Mouse (Mus musculus): ENCODE results near the gene Flt3l. TPM values are rescaled to one million over a fixed set of nuclear protein-coding genes. Genes with fewer than 3 reads are reported as not detected.
"Not testable (repeated sequence)": the region's sequence is repeated elsewhere in the genome, so short reads cannot be mapped to it uniquely, and the experiment has no call there.

The Flt3l gene
- 15.7 and 18.9 TPM in 2 replicates for total RNA-seq (2017)

DNA sequence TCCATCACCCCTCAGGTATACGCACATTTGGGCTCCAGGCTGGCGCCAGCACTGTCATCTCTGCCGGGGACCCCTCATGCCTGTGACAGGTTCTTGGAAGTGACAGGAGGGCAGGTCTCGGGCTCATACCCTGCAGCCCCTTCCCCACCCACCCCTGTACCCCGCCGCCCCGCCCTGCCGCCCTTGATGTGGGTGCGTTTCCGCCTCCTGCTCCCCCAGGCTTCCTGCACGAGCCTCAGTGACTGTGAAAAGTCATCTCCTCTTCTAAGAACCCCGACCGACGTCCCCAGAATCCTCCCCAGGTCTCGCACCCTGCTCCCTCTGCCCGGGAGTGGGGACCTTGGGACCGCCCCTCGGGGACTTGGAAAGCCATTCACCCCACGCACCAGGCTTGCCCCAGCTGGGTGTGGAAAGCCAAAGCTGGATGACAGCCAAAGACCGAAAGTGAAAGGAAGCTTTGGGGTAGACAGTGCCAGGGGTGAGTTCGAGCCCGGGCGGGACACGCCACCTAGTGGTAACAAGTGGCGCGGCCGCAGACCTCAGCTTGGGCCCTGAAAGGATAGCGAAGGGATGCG, at the start of gene Flt3l, which contains the start of gene Gm45713:
Gene Flt3l, minus strand, starts transcription at position 440 of the 575 bp plus-strand sequence.
Gene Gm45713, minus strand, starts transcription at position 239 of the 575 bp plus-strand sequence.
- peak; percentile 68 to 74 for ATAC-seq (replicated peaks in 1 of 2; ENCODE audit: insufficient read depth in 1 of 2, low FRiP score in 2 of 2, low TSS enrichment in 1 of 2, low read depth in 1 of 2, poor library complexity in 2 of 2, severe bottlenecking in 2 of 2)

DNA sequence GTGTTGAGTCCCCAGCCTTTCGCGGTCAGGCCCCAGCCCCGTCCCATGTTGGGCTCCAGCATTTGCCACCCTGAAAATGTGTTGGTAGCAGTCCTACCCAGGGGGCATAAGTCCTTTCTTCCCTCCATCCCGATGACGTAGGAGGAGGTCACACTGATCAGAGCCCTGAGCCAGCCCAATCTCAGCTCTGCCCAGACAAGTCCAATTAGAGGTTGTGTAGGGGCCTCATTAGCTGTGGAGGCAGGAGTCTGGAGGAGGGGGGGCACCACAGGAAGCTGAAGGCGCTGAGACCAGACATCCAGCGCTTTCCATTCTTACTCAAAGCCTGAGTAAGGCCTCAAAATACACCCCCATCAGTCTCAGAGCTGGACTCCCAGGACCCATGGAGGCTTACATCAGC, 49.7 kb upstream of the Flt3l start:
- no peak for ATAC-seq (replicated peaks in 1 of 2; ENCODE audit: insufficient read depth in 1 of 2, low FRiP score in 2 of 2, low TSS enrichment in 1 of 2, low read depth in 1 of 2, poor library complexity in 2 of 2, severe bottlenecking in 2 of 2)

DNA sequence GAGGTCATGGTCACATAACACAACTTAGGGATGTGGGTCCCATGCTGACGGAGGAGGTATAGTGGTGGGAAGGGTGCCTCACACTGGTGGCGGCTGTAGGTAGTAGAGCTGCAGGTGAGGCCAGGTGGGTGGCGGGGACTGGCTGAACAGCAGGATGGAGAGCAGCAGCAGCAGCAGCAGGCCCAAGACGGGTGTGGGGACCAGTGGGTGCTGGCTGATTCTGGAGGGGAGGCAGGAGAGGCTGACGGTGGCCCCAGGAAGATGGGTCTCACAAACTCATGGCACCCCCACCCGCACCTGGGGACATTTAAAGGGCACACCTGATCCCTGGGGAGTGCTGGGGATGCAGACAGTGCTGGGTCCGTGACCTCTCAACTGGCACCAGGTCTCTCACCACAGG, 47.4 kb upstream of the Flt3l start:
- ATAC-seq (replicated peaks in 1 of 2; ENCODE audit: insufficient read depth in 1 of 2, low FRiP score in 2 of 2, low TSS enrichment in 1 of 2, low read depth in 1 of 2, poor library complexity in 2 of 2, severe bottlenecking in 2 of 2) = no peak

DNA sequence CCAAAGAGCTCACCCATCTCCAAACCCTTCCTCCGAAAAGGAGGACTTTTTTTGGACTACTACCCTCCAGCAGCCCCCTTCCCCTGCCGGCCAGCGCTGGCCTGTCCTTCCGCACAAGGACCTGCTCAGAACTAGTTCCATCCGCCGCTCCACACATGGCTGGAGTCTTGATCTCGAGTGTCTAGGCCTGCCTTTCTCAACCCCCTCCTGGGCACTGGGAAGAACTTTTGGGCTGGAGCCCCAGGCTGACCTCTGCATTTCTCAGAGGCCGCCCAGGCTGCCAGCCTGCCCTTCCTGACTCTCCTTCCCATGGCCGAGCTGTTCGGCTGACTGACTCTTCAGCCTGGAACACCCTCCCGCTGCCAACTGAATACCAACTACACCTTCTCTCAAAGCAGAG, 46.4 kb upstream of the Flt3l start:
- ATAC-seq (replicated peaks in 1 of 2; ENCODE audit: insufficient read depth in 1 of 2, low FRiP score in 2 of 2, low TSS enrichment in 1 of 2, low read depth in 1 of 2, poor library complexity in 2 of 2, severe bottlenecking in 2 of 2) = peak; percentile 2 to 3; a peak in 1 of 4 replicates

DNA sequence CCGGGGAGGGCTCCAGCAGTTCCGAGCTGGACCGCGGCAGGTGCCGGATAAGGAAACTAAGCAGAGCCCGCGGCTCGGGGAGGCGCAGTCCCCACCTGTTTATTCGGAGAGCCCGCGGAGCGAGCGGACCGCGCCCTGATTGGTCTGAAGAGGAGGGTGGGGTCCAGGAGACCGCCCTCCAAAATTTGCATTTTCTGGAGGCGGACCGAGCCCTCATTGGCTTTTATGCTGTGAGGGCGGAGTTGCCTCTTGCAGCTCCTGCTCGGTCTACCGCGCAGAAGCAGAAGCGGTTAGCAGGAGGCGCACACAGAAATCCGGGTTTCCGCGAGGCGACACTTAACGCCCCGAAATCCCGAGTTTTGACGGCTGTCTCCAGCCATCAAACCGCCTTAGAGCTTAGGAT, 46.0 kb upstream of the Flt3l start:
- peak; percentile 93 to 97 for ATAC-seq (replicated peaks in 1 of 2; ENCODE audit: insufficient read depth in 1 of 2, low FRiP score in 2 of 2, low TSS enrichment in 1 of 2, low read depth in 1 of 2, poor library complexity in 2 of 2, severe bottlenecking in 2 of 2)

DNA sequence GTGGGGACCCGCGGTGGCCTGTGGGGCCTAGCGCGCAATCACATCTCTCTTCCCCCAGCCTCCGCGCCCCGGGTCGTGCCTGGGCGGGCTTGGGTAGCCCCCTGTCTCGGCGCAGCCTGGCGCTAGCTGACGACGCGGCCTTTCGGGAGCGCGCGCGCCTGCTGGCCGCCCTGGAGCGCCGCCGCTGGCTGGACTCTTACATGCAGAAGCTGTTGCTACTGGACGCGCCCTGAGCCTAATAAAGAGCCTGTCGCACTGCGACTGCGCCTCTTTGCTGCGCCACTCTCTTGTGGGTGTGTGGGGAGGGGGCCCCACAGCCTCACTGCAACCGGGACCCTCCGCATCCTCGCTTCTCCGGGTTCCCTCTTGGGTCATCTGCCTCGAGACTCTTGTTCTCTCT, 45.3 kb upstream of the Flt3l start:
- no peak for ATAC-seq (replicated peaks in 1 of 2; ENCODE audit: insufficient read depth in 1 of 2, low FRiP score in 2 of 2, low TSS enrichment in 1 of 2, low read depth in 1 of 2, poor library complexity in 2 of 2, severe bottlenecking in 2 of 2)

DNA sequence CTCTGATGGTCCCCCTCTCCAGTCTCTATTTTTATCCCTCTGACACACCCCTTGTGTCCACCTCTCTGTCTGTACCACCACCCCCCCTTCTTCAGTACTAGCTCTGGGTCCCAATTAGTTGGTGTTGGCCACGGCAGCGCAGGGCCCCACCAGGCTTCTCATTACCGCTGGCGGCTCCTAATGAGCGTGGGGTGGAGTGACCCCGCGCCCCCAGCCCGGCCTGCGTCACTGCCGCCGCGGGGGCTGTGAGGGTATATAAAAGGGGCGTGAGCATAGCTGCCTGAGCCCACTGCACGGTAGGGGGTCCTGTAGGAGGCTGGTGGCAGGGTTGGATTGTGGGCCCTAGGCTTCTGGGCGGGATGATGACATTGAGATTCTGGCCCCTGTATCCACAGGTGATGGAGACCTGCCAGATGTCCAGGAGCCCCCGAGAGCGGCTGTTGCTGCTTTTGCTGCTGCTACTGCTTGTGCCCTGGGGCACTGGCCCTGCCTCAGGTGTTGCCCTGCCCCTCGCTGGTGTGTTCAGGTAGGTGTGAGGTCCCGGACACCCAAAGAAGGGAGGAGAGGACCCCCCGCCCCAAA, 44.8 kb upstream of the Flt3l start, which contains the start of gene Pth2:
Gene Pth2, plus strand, starts transcription at position 100 of the 582 bp plus-strand sequence.
- ATAC-seq (replicated peaks in 1 of 2; ENCODE audit: insufficient read depth in 1 of 2, low FRiP score in 2 of 2, low TSS enrichment in 1 of 2, low read depth in 1 of 2, poor library complexity in 2 of 2, severe bottlenecking in 2 of 2) = no peak

DNA sequence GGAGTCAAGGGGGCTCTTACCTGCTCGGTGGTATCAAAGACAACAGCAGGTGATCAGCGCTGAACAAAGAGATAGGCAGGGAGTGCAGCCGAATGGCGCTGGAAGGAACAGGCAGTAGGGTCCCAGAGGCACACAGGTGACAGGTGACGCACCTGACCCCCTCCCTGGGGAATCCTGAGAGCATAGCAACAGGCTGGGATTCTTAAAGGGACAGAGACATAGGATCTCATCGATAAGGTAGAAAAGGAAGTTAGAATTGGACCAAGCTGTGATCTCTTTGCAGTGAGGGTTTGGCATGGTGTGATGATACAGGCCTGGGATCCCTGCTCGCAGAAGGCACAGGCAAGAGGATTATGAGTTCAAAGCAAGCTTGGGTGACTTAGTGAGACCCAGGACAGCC, 43.2 kb upstream of the Flt3l start, which contains the start of gene Gfy:
Gene Gfy, minus strand, starts transcription at position 101 of the 400 bp plus-strand sequence.
- ATAC-seq (replicated peaks in 1 of 2; ENCODE audit: insufficient read depth in 1 of 2, low FRiP score in 2 of 2, low TSS enrichment in 1 of 2, low read depth in 1 of 2, poor library complexity in 2 of 2, severe bottlenecking in 2 of 2) = no peak

DNA sequence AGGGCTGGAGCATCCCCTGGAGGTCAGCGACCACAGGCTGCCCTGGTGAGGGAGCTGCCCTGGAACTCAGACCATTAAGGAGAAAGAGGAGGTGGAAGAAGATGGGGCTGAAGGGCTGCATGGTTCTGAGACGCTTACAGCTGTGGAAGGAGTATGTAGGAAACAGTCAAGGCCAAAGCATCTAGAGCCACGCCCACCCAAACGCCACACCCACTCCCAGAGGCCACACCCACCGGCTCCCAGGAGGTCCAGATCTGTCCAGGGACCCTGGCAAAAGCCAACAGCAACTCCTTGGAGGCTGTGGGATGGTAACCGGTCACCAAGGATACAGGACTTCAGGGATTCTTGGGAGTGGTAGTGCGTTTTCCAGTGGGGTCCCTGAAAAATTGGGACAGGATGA, 42.3 kb upstream of the Flt3l start:
- no peak for ATAC-seq (replicated peaks in 1 of 2; ENCODE audit: insufficient read depth in 1 of 2, low FRiP score in 2 of 2, low TSS enrichment in 1 of 2, low read depth in 1 of 2, poor library complexity in 2 of 2, severe bottlenecking in 2 of 2)

DNA sequence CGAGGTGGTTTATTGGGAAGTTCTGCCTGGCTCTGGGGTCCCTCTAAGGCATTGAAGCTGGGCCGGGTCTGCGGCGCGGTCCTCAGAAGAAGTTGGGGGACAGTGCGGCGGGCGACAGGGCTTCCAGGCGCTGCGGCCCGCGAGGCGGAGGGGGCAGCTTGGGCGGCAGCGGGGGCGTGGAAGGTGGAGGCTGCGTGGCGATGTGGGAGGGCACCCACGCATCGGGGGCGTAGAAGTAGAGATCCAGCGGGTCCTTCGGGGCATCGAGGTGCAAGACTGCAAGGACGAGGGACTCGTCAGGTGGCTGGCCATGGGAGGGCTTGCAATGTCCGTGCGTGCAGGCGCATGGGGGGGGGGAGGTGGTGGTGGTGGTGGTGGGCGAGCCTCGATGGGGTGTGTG, 40.1 kb upstream of the Flt3l start:
- ATAC-seq (replicated peaks in 1 of 2; ENCODE audit: insufficient read depth in 1 of 2, low FRiP score in 2 of 2, low TSS enrichment in 1 of 2, low read depth in 1 of 2, poor library complexity in 2 of 2, severe bottlenecking in 2 of 2) = no peak

DNA sequence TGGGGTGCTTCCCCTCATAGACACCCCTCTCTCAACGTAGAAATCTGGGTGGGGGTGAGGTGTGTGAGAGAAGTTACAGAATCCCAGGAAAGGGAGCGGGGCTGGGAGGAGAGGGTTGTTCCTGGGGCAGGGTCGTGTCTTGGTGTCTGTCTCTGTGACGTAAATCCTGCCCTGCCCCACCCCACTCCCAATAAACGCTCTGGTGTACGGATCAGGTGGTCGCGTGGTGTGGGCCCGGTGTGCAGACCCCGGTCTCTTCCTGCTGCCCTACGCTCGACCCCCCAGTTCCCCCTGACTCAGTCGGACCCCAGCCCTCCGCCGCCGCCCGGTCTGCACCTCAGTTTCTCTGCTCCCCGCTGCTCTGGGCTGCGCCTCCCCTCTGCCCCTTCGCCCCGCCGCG, 39.7 kb upstream of the Flt3l start:
- no peak for ATAC-seq (replicated peaks in 1 of 2; ENCODE audit: insufficient read depth in 1 of 2, low FRiP score in 2 of 2, low TSS enrichment in 1 of 2, low read depth in 1 of 2, poor library complexity in 2 of 2, severe bottlenecking in 2 of 2)

DNA sequence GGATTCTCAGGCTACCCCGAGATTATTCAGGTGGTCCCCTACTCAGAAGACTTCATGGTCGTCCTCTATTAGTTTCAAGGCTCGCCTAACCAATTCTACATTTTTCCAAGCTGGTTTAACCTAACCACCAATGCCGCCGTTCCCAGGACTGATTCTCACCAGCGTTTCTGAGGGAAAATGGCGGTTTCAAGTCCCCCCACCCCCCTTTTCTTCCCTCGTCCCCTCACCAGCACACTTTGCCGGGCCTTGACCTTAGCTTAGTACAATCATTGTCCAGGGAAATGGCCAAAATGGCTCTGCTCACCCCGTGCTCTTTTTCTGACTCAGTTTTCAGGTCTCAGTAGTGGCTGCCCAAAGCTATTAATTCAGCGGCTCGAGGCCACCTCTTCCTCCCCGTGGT, 39.2 kb upstream of the Flt3l start:
- ATAC-seq (replicated peaks in 1 of 2; ENCODE audit: insufficient read depth in 1 of 2, low FRiP score in 2 of 2, low TSS enrichment in 1 of 2, low read depth in 1 of 2, poor library complexity in 2 of 2, severe bottlenecking in 2 of 2) = no peak

DNA sequence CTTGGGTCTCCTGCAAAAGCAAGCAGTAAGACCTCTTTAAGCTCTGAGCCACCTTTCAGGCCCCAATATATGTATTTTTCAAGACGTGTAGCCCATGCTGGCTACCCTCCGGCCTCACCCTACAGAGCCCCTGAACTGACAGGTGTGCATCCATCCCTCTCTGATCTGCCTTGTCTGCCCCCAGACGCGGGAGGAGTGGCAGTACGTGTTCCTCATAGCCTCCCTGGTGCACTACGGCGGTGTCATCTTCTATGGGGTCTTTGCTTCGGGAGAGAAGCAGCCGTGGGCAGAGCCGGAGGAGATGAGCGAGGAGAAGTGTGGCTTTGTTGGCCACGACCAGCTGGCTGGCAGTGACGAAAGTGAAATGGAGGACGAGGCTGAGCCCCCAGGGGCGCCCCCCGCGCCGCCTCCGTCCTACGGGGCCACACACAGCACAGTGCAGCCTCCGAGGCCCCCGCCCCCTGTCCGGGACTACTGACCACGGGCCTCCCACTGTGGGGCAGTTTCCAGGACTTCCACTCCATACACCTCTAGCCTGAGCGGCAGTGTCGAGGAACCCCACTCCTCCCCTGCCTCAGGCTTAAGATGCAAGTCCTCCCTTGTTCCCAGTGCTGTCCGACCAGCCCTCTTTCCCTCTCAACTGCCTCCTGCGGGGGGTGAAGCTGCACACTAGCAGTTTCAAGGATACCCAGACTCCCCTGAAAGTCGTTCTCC, 38.5 kb upstream of the Flt3l start:
- ATAC-seq (replicated peaks in 1 of 2; ENCODE audit: insufficient read depth in 1 of 2, low FRiP score in 2 of 2, low TSS enrichment in 1 of 2, low read depth in 1 of 2, poor library complexity in 2 of 2, severe bottlenecking in 2 of 2) = peak in 1 of 2 experiments; percentile 12; a peak in 2 of 4 replicates

DNA sequence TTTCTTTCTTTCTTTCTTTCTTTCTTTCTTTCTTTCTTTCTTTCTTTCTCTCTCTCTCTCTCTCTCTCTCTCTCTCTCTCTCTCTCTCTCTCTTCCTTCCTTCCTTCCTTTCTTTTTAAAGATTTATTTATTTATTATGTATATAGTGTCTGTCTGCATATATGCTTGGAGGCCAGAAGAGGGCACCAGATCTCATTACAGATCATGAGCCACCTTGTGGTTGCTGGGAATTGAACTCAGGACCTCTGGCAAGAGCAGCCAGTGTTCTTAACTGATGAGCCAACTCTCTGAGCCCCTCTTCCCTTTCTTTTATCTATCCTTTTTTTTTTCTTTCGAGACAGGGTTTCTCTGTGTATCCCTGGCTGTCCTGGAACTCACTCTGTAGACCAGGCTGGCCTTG, 37.5 kb upstream of the Flt3l start:
- not testable (repeated sequence) for ATAC-seq (replicated peaks in 1 of 2; ENCODE audit: insufficient read depth in 1 of 2, low FRiP score in 2 of 2, low TSS enrichment in 1 of 2, low read depth in 1 of 2, poor library complexity in 2 of 2, severe bottlenecking in 2 of 2)

DNA sequence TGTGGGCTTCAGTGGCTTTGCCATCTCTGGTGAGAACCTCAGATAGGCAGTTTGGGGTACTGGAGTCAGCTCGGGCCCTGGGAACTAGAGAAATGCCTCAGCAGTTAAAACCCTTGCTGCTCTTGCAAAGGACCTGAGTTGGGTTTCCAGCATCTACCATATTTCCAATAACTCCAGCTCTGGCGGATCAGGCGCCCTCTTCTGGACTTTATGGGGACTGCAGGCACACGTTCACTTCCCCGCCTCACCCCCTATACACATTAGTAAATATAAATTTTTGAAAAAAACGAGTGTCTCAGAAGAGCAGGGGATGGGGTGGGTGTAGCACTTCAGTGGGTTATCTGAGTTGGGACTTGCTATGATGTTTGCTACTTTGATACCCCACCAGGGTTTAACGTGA, 36.7 kb upstream of the Flt3l start:
- ATAC-seq (replicated peaks in 1 of 2; ENCODE audit: insufficient read depth in 1 of 2, low FRiP score in 2 of 2, low TSS enrichment in 1 of 2, low read depth in 1 of 2, poor library complexity in 2 of 2, severe bottlenecking in 2 of 2) = no peak

DNA sequence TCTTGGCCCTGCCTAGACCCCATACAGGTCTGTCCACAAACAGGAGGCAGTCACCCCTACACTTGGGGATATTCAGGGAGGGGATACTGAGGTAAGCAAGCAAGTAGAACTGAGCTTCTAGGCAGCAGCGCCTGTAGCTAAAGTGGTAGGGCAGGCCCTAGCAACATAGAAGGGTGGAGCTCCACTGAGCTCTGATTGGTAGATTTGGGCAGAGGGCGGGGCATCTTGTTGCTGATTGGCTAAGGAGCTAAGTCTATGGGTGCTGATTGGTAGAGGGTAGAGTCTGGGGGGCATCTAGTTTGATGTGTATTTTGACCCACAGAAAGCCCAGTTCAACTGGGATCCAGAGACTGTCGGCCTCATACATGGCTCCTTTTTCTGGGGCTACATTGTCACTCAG, 33.3 kb upstream of the Flt3l start:
- no peak for ATAC-seq (replicated peaks in 1 of 2; ENCODE audit: insufficient read depth in 1 of 2, low FRiP score in 2 of 2, low TSS enrichment in 1 of 2, low read depth in 1 of 2, poor library complexity in 2 of 2, severe bottlenecking in 2 of 2)

DNA sequence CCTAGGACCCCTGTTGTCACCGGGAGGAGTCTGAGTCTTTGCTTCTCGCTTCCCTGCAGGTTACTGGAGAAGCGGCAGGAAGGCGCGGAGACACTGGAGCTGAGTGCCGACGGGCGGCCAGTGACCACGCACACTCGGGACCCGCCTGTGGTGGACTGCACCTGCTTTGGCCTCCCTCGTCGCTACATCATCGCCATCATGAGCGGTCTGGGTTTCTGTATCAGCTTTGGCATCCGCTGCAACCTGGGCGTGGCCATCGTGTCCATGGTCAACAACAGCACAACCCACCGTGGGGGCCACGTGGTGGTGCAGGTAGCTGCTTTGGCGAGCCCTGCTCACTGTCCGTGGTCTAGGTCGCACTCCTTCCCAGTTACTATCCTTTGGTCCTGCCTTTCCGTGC, 32.4 kb upstream of the Flt3l start:
- ATAC-seq (replicated peaks in 1 of 2; ENCODE audit: insufficient read depth in 1 of 2, low FRiP score in 2 of 2, low TSS enrichment in 1 of 2, low read depth in 1 of 2, poor library complexity in 2 of 2, severe bottlenecking in 2 of 2) = no peak

DNA sequence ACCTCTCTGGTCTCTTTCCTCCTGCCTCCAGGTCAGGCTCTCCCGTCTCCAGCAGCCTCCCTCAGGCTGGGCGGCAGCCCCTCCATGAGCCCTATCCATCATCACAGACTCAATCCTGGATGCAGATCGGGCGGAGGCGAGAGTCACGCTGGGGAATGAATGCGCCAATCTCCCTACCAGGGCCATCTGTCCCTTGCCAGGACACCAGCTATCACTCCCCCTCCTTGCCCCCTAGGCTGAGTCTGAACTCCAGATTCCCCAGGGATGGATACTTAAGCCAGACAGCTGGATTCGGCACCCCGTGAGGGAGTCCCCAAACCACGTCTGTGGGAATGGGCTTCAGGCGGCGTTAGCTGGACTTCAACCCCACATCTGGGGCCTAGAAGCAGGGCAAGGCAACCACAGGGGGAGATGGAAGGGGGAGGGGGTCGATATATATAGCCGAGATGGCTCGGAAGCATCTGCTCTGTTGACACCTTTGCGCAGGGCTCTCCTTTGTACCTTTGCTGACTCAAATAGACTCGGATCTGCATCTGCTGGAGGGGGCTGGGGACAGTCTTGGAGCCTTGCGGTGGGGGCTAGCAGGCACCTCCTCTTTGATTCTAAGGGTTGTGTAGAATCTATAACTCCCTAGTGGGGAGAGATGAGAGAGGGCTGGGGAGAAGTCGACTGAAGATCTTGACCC, 31.7 kb upstream of the Flt3l start:
- no peak for ATAC-seq (replicated peaks in 1 of 2; ENCODE audit: insufficient read depth in 1 of 2, low FRiP score in 2 of 2, low TSS enrichment in 1 of 2, low read depth in 1 of 2, poor library complexity in 2 of 2, severe bottlenecking in 2 of 2)
